Mouse (Mus musculus) C2C12 (cell line): ENCODE measurements around the gene Gstm2.

Experiments
- CTCF ChIP-seq: IDR thresholded peaks from one replicate; pipeline ENCODE4 v1.5.1; 2011; ENCODE audit not compliant: control insufficient read depth, insufficient read depth, insufficient read length
- USF1 ChIP-seq: IDR thresholded peaks from one replicate; pipeline ENCODE4 v1.6.1; 2011; ENCODE audit warnings: low read depth, mild to moderate bottlenecking, control low read depth, moderate library complexity

DNA sequence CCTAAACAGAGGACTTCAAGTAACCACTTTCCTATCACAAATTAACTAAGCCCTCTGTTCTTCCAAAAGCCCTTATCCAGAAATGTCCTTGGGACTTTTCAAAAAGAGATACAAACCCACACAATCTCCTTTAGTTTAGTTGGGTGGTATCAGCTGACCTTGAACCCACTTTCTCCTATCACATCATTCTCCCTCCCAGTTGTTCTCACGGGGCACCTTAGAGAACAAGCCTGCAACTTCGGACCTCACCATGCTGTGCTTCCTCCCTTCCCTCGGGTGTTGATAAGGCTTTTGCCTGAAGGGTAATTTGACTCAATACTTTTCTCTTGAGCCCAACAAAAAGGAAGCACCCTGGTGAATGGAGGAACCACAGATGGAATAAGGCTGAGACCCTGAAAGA lies 50.4 kb downstream of the Gstm2 start:
- no peak for TF ChIP-seq USF1
- no peak for TF ChIP-seq CTCF
